Mouse (Mus musculus) megakaryocyte, embryonic 14.5 days (primary cell): ENCODE results near the gene Ndufa5.

ENCODE experiments used
- FLI1 ChIP-seq: IDR thresholded peaks from 2 replicates; pipeline ENCODE4 v1.6.1; 2012; ENCODE audit warnings: low read length, inconsistent platforms, mixed read lengths
- GATA1 ChIP-seq: IDR thresholded peaks from 3 replicates; pipeline ENCODE4 v1.6.1; 2012; ENCODE audit warnings: mixed read lengths, low read length, inconsistent platforms, borderline replicate concordance

GRCm38 (mm10) chr6:24530711-24531420 is 3.1 kb upstream of the Ndufa5 start:
- TF ChIP-seq GATA1 (no peak), FLI1 (no peak)
